Mouse (Mus musculus) activated CD4-positive, CD25-positive, alpha-beta regulatory T cell, adult 4 months (primary cell): ENCODE measurements around the gene Prrc2b. TPM values are rescaled to one million over a fixed set of nuclear protein-coding genes. Genes with fewer than 3 reads are reported as not detected.

Experiments
- ATAC-seq: one replicate; pipeline ENCODE4 v1.8.0; 2017
- polyA plus RNA-seq, 2 experiments: library from polyadenylated mRNA; unstranded; fragments of 100-300 nt; shearing (Covaris generic); gene quantifications; one replicate each; pipeline ENCODE4 v1.2.1; 2017

The Prrc2b gene
- polyA plus RNA-seq, 2 experiments from 2014 or later: 32.0 to 32.6 TPM

GRCm38 (mm10) chr2:32162646-32163045, 11.8 kb downstream of the Prrc2b start:
- no peak for ATAC-seq

GRCm38 (mm10) chr2:32163057-32163456, 12.2 kb downstream of the Prrc2b start:
- ATAC-seq: no peak

- peak; percentile 60 for ATAC-seq
Observed at GRCm38 (mm10) chr2:32164503-32164902, 13.6 kb downstream of the Prrc2b start.

GRCm38 (mm10) chr2:32165040-32165800, 14.3 kb downstream of the Prrc2b start:
- ATAC-seq: peak; percentile 45

GRCm38 (mm10) chr2:32166581-32166980, 15.7 kb downstream of the Prrc2b start:
- no peak for ATAC-seq

GRCm38 (mm10) chr2:32167034-32167770, 16.3 kb downstream of the Prrc2b start:
- ATAC-seq: no peak

- peak; percentile 37 for ATAC-seq
Observed at GRCm38 (mm10) chr2:32167819-32168218, 16.9 kb downstream of the Prrc2b start.

GRCm38 (mm10) chr2:32169292-32169691, 18.4 kb downstream of the Prrc2b start:
- ATAC-seq: no peak

GRCm38 (mm10) chr2:32170010-32170409, 19.1 kb downstream of the Prrc2b start:
- no peak for ATAC-seq

- ATAC-seq: no peak
Observed at GRCm38 (mm10) chr2:32171658-32172433, 21.0 kb downstream of the Prrc2b start.

GRCm38 (mm10) chr2:32174170-32174741, 23.4 kb downstream of the Prrc2b start:
- ATAC-seq: no peak

- no peak for ATAC-seq
Observed at GRCm38 (mm10) chr2:32175051-32175466, 24.2 kb downstream of the Prrc2b start.

- ATAC-seq: no peak
Observed at GRCm38 (mm10) chr2:32175508-32175907, 24.6 kb downstream of the Prrc2b start.

GRCm38 (mm10) chr2:32176848-32177247, 26.0 kb downstream of the Prrc2b start:
- ATAC-seq: no peak

GRCm38 (mm10) chr2:32177397-32178060, 26.6 kb downstream of the Prrc2b start:
- ATAC-seq: no peak

- no peak for ATAC-seq
Observed at GRCm38 (mm10) chr2:32179363-32179762, 28.5 kb downstream of the Prrc2b start.

GRCm38 (mm10) chr2:32180127-32180526, 29.2 kb downstream of the Prrc2b start:
- peak; percentile 83 for ATAC-seq

GRCm38 (mm10) chr2:32181364-32181763, 30.5 kb downstream of the Prrc2b start:
- ATAC-seq: no peak

GRCm38 (mm10) chr2:32182119-32182518, 31.2 kb downstream of the Prrc2b start:
- ATAC-seq: no peak

- ATAC-seq: no peak
Observed at GRCm38 (mm10) chr2:32182676-32183296, 31.9 kb downstream of the Prrc2b start.

GRCm38 (mm10) chr2:32187019-32187551, 36.2 kb downstream of the Prrc2b start:
- ATAC-seq: no peak
